Mouse (Mus musculus) monocyte, adult 59 days (primary cell): Measurements from ENCODE around the gene Btaf1. TPM values are rescaled to one million over a fixed set of nuclear protein-coding genes. Genes with fewer than 3 reads are reported as not detected.

ENCODE experiments used
- total RNA-seq, 2 experiments: library from RNA; stranded (reverse); gene quantifications; one replicate each; pipeline ENCODE4 v1.2.4; 2023

Gene Btaf1
- total RNA-seq: 10 to 100 TPM; 44.3 to 46.2 TPM

DNA sequence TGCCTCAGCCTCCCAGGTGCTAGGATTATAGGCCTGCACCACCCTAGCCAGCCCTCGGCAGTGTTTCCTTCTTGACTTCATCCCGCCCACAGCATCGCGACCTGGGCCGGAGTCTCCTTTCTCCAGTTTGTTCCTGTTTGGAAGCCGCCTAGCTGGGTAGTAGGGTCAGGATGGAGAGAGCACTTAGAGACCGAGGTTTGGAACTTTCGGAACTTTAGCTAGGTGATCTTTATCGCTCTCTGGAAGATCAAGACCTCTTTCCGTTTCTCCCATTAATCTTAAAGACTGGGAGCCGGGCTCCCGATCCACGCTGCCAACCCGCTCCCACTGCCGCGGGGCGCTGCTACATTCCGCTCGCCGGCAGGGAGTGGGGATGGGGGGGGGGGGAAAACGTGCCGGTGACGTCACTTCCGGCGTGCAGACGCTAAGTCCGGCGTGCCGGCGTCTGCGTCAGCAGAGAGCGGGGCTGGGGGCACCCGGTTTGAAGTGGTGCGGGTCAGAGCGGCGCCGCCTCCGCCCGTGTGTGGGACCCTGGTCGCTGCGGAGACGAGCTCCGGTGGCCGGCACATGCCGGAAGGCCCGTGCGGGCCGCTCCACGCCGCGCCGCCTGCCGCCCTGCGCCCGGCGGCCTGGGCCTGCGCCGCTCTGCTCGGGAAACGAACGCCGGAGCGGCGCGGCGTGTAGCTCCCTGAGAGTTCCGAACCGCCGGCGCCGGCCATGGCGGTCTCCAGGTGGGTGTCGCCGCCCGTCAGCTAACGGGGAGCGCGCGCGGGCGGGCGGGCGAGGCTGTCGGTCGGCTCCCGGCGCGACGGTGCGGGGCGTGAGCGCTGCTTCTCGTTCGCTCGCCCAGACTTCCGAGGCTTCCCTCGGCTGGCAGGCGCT is at the start of gene Btaf1:
Gene Btaf1 (plus strand): TSS at position 409 of the 882 bp plus-strand sequence.

DNA sequence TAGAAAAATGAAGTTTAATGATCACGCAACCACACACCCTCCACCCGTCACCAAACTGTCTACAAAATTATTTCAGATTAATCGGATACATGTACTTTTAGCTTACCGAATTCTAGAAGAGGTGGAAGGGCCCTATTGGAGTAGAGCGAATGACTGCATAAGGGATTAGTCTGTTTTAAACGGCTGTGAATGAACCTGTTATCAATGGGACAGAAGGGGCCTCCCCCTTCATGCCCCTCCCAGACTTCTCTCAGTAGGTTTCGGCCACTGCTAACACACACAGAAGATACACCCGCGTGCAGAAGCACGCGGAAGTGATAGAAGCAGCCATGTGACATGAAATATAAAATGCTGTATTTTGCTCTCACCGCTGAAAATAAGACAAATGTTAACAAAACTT is 6.4 kb upstream of the Btaf1 start, which contains the start of gene Fgfbp3:
Gene Fgfbp3 (minus strand): TSS at position 150 of the 400 bp plus-strand sequence.

Other genes starting within 250 kb of the Btaf1 start
- not detected for gene Ppp1r3c, start 189.4 kb upstream of the Btaf1 start, total RNA-seq
- gene Tnks2, start 91.8 kb upstream of the Btaf1 start, total RNA-seq: 100 to 1,000 TPM; 106 to 144 TPM
- gene Fgfbp3, start 6.5 kb upstream of the Btaf1 start, total RNA-seq: under 1 TPM in 1 of 2 experiments, not detected in 1; 0.26 TPM